Mouse (Mus musculus): Measurements from ENCODE around the gene Il12rb1.

DNA sequence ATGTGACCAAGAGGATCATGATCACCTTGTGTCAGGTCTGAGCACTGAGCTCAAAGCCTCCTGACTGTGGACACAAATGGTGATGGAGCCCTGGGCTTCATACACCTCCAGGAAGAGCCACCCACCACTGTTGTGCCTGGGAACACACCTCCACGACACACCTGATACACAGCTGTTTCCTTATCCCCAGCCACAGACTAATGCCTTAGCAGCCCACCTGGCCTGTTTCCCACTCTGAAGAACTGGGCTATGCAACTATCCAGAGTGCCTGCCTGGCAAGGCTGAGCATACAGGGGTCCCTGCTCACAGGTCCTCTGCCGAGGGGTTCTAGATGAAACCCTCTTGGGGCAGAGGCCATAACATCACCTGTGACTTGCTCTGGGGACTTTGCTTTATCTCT, 14.0 kb upstream of the Il12rb1 start:
- TF ChIP-seq POLR2A (IDR thresholded peaks at IDR 0.05; ENCODE audit: low read depth, low read length) (no peak), CTCF (IDR thresholded peaks at IDR 0.05; ENCODE audit: extremely low read depth, insufficient read length, insufficient replicate concordance, low read depth, low read length) (no peak)

Measured in small intestine, adult 2 months (tissue).